Mouse (Mus musculus) naive thymus-derived CD4-positive, alpha-beta T cell, adult 2 months (primary cell): ENCODE results near the gene Mmadhc.

Experiments used
- DNase-seq: peaks from one replicate; pipeline ENCODE4 v3.0.0-alpha.2; 2011; ENCODE audit warnings: low read depth

Mmadhc gene

DNA sequence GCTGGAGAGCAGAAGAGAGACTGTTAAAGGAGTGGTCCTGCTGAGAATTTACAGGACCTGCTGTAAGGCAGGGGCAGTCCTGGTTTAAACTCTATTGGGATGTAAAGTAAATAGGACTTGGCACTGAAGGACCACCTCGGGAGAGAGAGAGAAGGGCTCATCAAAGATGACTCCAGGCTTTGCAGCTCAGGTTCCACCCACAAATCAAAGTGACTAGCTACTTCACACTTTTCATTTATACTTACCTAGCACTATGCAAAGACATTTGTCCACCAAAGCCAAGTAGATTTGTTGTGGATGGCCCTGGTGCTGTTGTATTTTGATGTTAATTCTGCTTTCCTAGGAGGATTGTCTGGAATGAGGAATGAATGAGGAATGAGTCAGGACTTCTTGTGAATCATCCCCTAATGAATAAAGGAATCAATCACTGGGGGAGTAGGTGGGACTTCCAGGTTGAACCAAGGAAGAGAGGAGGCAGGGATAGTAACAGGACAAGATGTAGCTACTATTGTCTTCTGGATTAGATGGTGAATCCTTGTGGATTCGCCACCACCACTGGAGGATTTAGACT is 31.3 kb downstream of the Mmadhc start:
- DNase-seq = no peak

DNA sequence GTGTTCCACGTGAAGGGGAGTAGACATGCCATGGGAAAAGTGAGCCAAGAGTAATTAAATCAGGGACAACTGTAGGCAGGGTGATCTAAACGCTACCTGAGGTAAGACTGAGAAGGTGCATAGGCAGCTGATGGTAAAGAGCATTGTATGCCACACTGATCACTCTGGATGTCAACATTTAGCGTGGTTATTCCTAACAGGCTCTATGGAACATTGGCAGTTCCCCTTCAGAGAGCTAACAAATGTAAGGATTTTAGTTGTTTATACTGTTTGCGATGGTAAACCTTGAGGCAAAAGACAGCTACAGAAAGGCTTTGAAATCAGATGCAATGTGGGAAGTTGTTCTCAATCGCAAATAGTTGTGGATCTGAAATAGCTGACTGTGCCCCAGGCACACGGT is 32.5 kb downstream of the Mmadhc start:
- no peak for DNase-seq

DNA sequence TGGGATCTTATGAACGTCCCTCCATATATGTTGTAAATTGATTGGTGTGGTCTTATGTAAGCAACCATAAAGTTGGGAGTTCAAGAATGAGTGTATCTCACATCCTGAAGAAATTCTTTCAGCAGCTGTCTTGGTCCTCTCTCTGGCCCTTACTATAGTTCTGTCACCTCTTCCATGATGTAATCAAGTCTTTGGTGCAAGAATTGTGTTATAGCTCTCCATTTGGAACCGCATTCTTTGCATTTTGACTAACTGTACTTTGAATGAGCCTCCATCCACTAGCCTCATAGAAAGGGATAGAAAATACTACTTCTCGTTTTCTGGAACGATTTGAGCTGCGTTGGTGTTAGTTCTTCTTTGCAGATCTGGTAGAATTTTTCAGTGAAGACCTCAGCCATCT is 41.6 kb downstream of the Mmadhc start:
- DNase-seq = no peak

DNA sequence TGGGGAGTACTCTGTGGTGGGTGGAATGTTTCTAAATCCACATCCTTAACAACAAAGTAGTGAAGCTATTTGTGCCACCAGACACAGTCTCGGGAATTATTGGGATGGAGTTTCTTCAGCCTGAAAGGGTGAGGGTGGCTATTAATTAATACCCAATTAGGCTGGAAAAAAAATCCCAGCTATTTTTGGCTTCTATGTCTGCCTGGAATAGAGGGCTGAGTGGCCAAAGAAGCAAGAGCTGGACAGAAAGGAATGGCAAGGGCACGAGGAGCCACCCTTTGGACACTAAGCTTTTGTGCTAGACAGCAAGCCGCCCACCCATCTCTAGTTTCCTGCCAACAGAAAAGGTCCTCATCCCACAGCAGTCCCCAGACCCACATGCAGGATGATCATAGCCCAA is 48.0 kb downstream of the Mmadhc start:
- no peak for DNase-seq

DNA sequence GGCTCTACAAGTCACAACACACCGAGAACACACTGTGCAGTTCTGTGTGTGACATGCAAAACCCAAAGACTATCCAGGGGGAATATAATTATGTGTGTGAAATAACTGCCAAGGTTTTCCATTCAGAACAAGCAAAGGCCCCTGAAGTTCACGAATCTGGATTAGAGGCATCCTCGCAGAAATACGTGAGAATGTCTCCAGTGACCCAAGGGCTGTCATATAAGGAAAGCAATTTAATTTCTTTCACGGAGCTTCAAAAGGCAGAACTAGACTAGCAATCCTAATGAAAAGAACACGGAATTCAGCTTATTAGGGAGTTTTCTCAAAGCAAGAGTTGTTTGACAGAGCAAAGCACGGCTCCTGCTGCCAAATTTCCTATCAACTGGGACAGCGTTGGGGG is 63.1 kb downstream of the Mmadhc start:
- DNase-seq = no peak
